Mouse (Mus musculus): ENCODE measurements around the gene Smurf1.

DNA sequence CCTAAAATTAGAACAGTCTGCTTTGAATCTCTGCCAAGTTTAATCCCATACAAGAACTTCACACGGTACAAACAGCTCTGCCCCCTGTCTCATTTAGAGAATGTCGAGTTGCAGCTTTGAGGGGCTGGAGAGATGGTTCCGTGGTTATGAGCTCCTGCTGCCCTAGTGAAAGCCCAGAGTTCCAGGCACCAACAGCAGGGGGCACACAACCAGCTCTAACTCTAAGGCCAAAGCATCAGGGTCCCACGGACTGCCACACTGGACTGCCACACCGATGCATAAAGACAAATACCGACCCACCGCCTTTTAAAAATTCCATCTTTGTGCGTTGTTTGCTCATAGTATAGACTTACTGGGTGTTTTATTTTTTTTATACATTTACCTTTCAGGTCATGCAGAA lies 98.7 kb downstream of the Smurf1 start:
- TF ChIP-seq ZNF384 (IDR thresholded peaks at IDR 0.05; ENCODE audit: low read depth, low read length) (no peak), CHD2 (IDR thresholded peaks at IDR 0.05; ENCODE audit: low read depth, low read length) (no peak)

Data from ES-E14 (cell line).